Mouse (Mus musculus) kidney, adult 2 months (tissue): ENCODE data around the gene Cyld.

Source experiments
- CTCF ChIP-seq: fragments of 200-500 bp; conservative IDR thresholded peaks from 2 replicates; pipeline ENCODE4 v1.5.1; 2011; ENCODE audit warnings: low read depth, mild to moderate bottlenecking, control low read depth, low read length, moderate library complexity, mixed read lengths; ENCODE audit not compliant: insufficient read depth, insufficient read length
- POLR2A ChIP-seq: fragments of 200-500 bp; IDR thresholded peaks from one replicate; pipeline ENCODE4 v1.6.1; 2011; ENCODE audit warnings: low read depth, low read length, control low read depth

GRCm38 (mm10) chr8:88689891-88690290, 6.9 kb upstream of the Cyld start:
- TF ChIP-seq POLR2A (no peak), CTCF (no peak)
